Mouse (Mus musculus) C2C12 (cell line): ENCODE results near the gene Slc25a33. TPM values are rescaled to one million over a fixed set of nuclear protein-coding genes. Genes with fewer than 3 reads are reported as not detected.

Source experiments
- H3K27me3 ChIP-seq: one replicate; pipeline ENCODE4 v1.6.1; 2011; ENCODE audit not compliant: control insufficient read depth, insufficient read depth, insufficient read length
- H3K36me3 ChIP-seq: one replicate; pipeline ENCODE4 v1.6.1; 2011; ENCODE audit not compliant: control insufficient read depth, insufficient read depth
- H3K4me3 ChIP-seq: one replicate; pipeline ENCODE4 v1.5.1; 2011; ENCODE audit warnings: mild to moderate bottlenecking, control low read depth; ENCODE audit not compliant: poor library complexity, insufficient read depth, severe bottlenecking
- H3K79me2 ChIP-seq: one replicate; pipeline ENCODE4 v1.6.1; 2011; ENCODE audit not compliant: control insufficient read depth, insufficient read depth
- H3K79me3 ChIP-seq: one replicate; pipeline ENCODE4 v1.6.1; 2011; ENCODE audit warnings: low read depth, control low read depth
- H3ac ChIP-seq: one replicate; pipeline ENCODE3; 2011; ENCODE audit warnings: low read depth; ENCODE audit not compliant: control insufficient read depth, insufficient read length
- CEBPB ChIP-seq: IDR thresholded peaks from one replicate; pipeline ENCODE4 v1.6.1; 2011; ENCODE audit warnings: low read depth, mild to moderate bottlenecking, control low read depth, moderate library complexity
- CTCF ChIP-seq: IDR thresholded peaks from one replicate; pipeline ENCODE4 v1.5.1; 2011; ENCODE audit not compliant: control insufficient read depth, insufficient read depth, insufficient read length
- FOSL1 ChIP-seq: IDR thresholded peaks from one replicate; pipeline ENCODE4 v1.8.0; 2011; ENCODE audit warnings: mild to moderate bottlenecking, low read length; ENCODE audit not compliant: poor library complexity, insufficient read depth, severe bottlenecking
- MAX ChIP-seq: IDR thresholded peaks from one replicate; pipeline ENCODE4 v1.6.1; 2011; ENCODE audit warnings: mild to moderate bottlenecking, control low read depth
- MYOD1 ChIP-seq: IDR thresholded peaks from one replicate; pipeline ENCODE4 v1.6.1; 2011; ENCODE audit warnings: low read depth; ENCODE audit not compliant: control insufficient read depth, insufficient read length
- MYOG ChIP-seq: IDR thresholded peaks from one replicate; pipeline ENCODE4 v1.6.1; 2011; ENCODE audit not compliant: control insufficient read depth, insufficient read length; ENCODE audit errors: extremely low read depth
- USF1 ChIP-seq: IDR thresholded peaks from one replicate; pipeline ENCODE4 v1.6.1; 2011; ENCODE audit warnings: low read depth, mild to moderate bottlenecking, control low read depth, moderate library complexity
- polyA plus RNA-seq: library from polyadenylated mRNA; unstranded; fragments of >200 nt; fragmentation: generic; extraction: Trizol; gene quantifications from one replicate; pipeline ENCODE4 v1.2.1, GENCODE M21; 2012; ENCODE audit warnings: missing spikeins

The Slc25a33 gene
- polyA plus RNA-seq, 1 experiment, result 10.2 TPM

DNA sequence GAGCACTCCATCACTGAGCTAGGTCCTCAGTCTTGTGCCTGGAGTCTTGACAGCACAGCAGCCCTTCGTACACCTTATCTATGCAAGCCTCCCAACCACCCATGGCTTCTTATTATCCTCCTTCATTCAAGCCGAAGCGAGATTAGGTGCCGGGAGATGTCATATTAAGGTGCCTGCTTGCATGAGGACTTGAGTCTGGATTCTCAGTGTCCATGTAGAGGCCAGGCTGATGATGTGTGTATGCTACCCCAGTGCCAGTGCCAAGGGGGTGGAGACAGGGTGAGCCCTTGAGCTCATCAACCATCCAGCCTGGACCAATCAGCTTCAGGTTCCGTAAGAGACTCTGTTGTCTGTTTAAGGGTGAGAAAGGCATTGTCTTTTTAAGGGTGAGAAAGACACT lies 10.8 kb upstream of the Slc25a33 start:
- no peaks in the 10 kb centered on the region for H3K27me3 ChIP-seq
- TF ChIP-seq FOSL1 (no peak), MYOD1 (no peak), MAX (no peak), CTCF (no peak), USF1 (no peak)
- H3K36me3 ChIP-seq, result no peaks in the 10 kb centered on the region
- no peaks in the 10 kb centered on the region for H3K79me2 ChIP-seq
- H3K79me3 ChIP-seq, result no peaks in the 10 kb centered on the region
- H3ac ChIP-seq, result no peak overlapping the region
- no peak overlapping the region for H3K4me3 ChIP-seq

DNA sequence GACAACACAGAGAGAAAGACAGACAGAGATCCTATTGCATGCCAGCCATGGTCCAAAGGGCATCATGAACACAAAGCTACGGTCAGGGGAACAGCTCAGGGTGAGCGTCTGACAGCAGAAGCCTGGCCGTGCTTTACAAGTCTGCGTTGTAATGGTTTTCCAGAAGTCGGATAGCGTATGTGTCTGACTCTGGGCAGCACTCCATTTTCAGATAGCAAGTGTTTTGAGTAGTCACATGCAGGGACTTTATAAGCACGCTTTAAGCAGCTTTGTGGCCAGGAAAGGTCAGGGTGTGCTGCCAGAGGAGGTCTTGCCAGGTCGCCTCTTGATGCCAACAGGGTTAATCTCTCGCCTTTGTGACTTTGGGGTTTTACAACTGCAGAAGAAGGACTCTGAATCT lies 10.3 kb upstream of the Slc25a33 start:
- TF ChIP-seq USF1, result no peak
- no peak for TF ChIP-seq CEBPB
- TF ChIP-seq MYOG, result no peak
- TF ChIP-seq MYOD1, result no peak
- TF ChIP-seq MAX, result no peak
- no peak for TF ChIP-seq CTCF
- no peak for TF ChIP-seq FOSL1
- no peaks in the 10 kb centered on the region for H3K36me3 ChIP-seq
- H3K79me3 ChIP-seq, result no peaks in the 10 kb centered on the region
- no peak overlapping the region for H3ac ChIP-seq
- H3K27me3 ChIP-seq, result no peaks in the 10 kb centered on the region
- no peak overlapping the region for H3K4me3 ChIP-seq
- H3K79me2 ChIP-seq, result no peaks in the 10 kb centered on the region

DNA sequence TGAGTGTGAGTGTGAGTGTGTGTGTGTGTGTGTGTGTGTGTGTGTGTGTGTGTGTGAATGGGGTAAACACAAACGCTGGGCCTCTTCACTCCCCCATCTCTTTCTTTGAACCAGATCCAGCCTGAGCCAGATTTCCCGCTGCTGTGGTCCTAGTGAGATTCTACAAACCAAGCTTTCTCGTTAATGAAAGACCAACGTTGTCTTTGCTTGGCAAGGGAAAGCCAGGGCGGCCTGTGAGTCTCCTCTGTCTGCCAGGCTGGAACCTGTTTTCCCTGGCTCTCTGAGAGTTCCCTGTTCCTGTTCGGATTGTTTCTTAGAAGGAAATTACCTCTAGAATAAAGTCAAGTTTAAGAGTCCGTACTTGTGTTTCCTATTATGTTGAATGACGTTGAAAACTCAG lies 8.9 kb upstream of the Slc25a33 start:
- TF ChIP-seq MAX, result no peak
- no peak for TF ChIP-seq CTCF
- Histone ChIP-seq H3K36me3 (no peaks in the 10 kb centered on the region), H3ac (no peak overlapping the region), H3K79me2 (no peaks in the 10 kb centered on the region), H3K79me3 (no peaks in the 10 kb centered on the region), H3K27me3 (no peaks in the 10 kb centered on the region), H3K4me3 (no peak overlapping the region)

DNA sequence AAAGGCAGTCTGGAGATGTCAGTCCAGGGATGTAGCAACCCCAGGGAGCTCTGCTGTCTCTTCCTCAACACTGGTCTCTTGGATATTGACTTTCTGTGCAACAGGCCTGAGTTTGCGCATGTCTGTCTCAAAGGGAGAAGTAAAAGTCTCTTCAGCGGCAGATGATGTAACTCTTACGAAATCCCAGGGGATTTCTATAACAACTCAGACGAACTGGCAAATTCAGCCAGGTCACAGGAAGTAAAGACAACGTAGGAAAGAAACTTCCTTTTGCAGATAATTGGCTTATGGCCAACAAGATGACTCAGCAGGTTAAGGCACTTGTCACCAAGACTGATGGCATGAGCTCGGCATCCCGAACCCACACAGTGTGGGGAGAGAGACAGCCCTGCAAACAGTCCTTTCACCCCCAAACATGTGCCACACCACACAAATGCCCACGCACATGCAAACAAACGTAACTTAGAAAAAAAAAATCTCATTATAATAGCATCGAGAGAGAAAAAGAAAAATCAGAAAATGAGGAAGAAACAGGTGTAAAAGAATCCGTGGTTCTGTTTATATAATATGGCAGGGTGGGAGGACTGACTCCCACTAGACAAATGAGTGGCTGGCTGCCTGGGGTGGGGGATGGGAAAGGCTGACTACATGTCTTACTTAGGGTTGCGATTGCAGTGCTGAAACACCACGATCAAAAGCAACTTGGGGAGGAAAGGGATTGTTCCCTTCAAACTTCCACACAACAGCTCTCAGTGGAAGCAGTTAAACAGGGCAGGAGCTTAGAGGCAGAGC lies 6.7 kb upstream of the Slc25a33 start:
- no peak overlapping the region for H3K4me3 ChIP-seq
- no peak overlapping the region for H3ac ChIP-seq
- H3K36me3 ChIP-seq, result no peaks in the 10 kb centered on the region
- no peaks in the 10 kb centered on the region for H3K27me3 ChIP-seq
- H3K79me3 ChIP-seq, result no peaks in the 10 kb centered on the region
- no peak for TF ChIP-seq MYOD1
- peak; percentile 91 for TF ChIP-seq CEBPB
- TF ChIP-seq CTCF, result no peak
- TF ChIP-seq MAX, result peak; percentile 55
- H3K79me2 ChIP-seq, result no peaks in the 10 kb centered on the region

DNA sequence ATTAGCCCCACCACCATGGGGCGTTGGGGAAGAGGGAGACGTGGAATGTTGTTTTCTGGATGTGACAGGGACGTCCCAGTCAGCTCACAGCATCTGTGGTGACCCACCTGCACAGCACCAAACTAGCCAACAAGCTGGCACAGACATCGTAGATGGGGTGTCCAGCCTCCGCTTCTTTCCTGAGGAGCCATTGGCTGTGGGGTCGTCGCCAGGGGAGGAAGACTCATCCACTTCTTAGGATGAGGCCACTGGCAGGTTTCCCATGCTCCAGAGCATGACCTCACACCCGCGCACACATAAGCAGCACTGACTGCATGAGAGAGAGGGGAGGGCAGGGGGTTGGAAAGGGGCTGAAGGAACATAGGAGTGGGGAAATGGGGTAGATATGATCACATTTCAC lies 5.9 kb upstream of the Slc25a33 start:
- H3ac ChIP-seq, result no peak overlapping the region
- no peaks in the 10 kb centered on the region for H3K79me2 ChIP-seq
- TF ChIP-seq FOSL1 (no peak), MAX (no peak), MYOG (no peak), MYOD1 (no peak), USF1 (no peak), CEBPB (no peak), CTCF (no peak)

DNA sequence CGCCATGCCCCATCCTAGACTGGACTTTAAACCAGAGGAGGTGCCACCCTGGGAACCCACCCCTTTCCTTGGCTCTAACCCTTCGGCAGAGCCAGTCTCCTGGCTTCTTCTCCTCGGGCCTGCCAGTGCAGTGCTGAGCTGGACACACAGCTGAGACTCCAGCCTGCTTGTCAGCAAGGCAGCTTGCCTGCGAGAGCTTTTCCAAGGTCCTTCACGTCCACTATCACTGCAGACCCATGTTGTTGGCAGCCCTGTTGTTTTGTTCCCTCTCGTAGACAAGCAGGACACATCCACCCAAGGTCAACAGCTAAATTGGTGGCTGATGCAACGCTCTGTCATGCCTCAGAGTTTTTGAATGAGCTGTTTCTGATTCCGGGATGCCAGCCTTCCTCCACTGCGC lies 3.0 kb upstream of the Slc25a33 start:
- TF ChIP-seq CTCF (no peak), MAX (no peak), MYOG (no peak), FOSL1 (no peak), CEBPB (no peak), USF1 (no peak), MYOD1 (no peak)
- H3ac ChIP-seq, result peak overlapping the region; percentile 27
- no peak overlapping the region for H3K4me3 ChIP-seq
- H3K79me2 ChIP-seq, result peaks cover 18% of the 10 kb centered on the region
- no peaks in the 10 kb centered on the region for H3K27me3 ChIP-seq
- no peaks in the 10 kb centered on the region for H3K36me3 ChIP-seq
- peaks cover 3% of the 10 kb centered on the region for H3K79me3 ChIP-seq

More for the DNA sequence above, 5.9 kb upstream of the Slc25a33 start:
- Histone ChIP-seq H3K79me3 (no peaks in the 10 kb centered on the region), H3K4me3 (no peak overlapping the region), H3K27me3 (no peaks in the 10 kb centered on the region), H3K36me3 (no peaks in the 10 kb centered on the region)
